Mouse (Mus musculus): Measurements from ENCODE around the gene Gpr108. TPM values are rescaled to one million over a fixed set of nuclear protein-coding genes. Genes with fewer than 3 reads are reported as not detected.

Gpr108 gene
- polyA plus RNA-seq, 1 experiment from 2014 or later: 13.7 TPM

GRCm38 (mm10) chr17:57243650-57244370 lies 4.4 kb downstream of the Gpr108 start:
- whole genome bisulfite sequencing (ENCODE audit: insufficient replicate concordance): 65% methylated on average over 10 of the region's 10 CpGs

GRCm38 (mm10) chr17:57237181-57237580 lies 11.1 kb downstream of the Gpr108 start:
- no peak for DNase-seq
- 83% methylated on average over 9 of the region's 9 CpGs for WGBS (ENCODE audit: insufficient replicate concordance)
- H3K27ac ChIP-seq: no peak overlapping the region

More at GRCm38 (mm10) chr17:57243650-57244370, 4.4 kb downstream of the Gpr108 start:
- peaks cover 27% of the 10 kb centered on the region for H3K4me1 ChIP-seq (replicated peaks)
- peaks cover 24% of the 10 kb centered on the region for H3K36me3 ChIP-seq
- DNase-seq: no peak
- no peak overlapping the region for H3K4me2 ChIP-seq
- no peak overlapping the region for H3K4me3 ChIP-seq (replicated peaks)
- H3K9ac ChIP-seq: no peak overlapping the region
- H3K27me3 ChIP-seq: no peaks in the 10 kb centered on the region
- H3K9me3 ChIP-seq (replicated peaks): no peaks in the 10 kb centered on the region
- ATAC-seq (ENCODE audit: low read depth): no peak
- H3K27ac ChIP-seq: no peak overlapping the region

GRCm38 (mm10) chr17:57235803-57236202 lies 12.4 kb downstream of the Gpr108 start:
- no peaks in the 10 kb centered on the region for H3K9me3 ChIP-seq (replicated peaks)
- peaks cover 41% of the 10 kb centered on the region for H3K36me3 ChIP-seq
- H3K4me2 ChIP-seq: peak overlapping the region; percentile 54
- DNase-seq (no peak), ATAC-seq (ENCODE audit: low read depth) (0 out of 2 replicates have a peak, but pooled peaks have one; percentile 7)
- no peak overlapping the region for H3K9ac ChIP-seq
- no peaks in the 10 kb centered on the region for H3K27me3 ChIP-seq
- WGBS (ENCODE audit: insufficient replicate concordance): 70% methylated on average over 5 of the region's 5 CpGs
- 0 out of 2 replicates have a peak overlapping the region, but pooled peaks have one; percentile 1 for H3K4me3 ChIP-seq (replicated peaks)
- H3K27ac ChIP-seq: no peak overlapping the region
- H3K4me1 ChIP-seq (replicated peaks): peaks cover 13% of the 10 kb centered on the region

More at GRCm38 (mm10) chr17:57237181-57237580, 11.1 kb downstream of the Gpr108 start:
- no peak for ATAC-seq (ENCODE audit: low read depth)
- Histone ChIP-seq H3K36me3 (peaks cover 47% of the 10 kb centered on the region), H3K4me1 (replicated peaks) (peaks cover 3% of the 10 kb centered on the region), H3K9ac (no peak overlapping the region), H3K4me3 (replicated peaks) (no peak overlapping the region), H3K27me3 (no peaks in the 10 kb centered on the region), H3K9me3 (replicated peaks) (no peaks in the 10 kb centered on the region), H3K4me2 (no peak overlapping the region)

GRCm38 (mm10) chr17:57234254-57234928 lies 13.9 kb downstream of the Gpr108 start:
- ATAC-seq (ENCODE audit: low read depth) (peak; percentile 39), DNase-seq (no peak)
- H3K27ac ChIP-seq: peak overlapping the region; percentile 74
- peak overlapping the region; percentile 54 for H3K4me2 ChIP-seq
- WGBS (ENCODE audit: insufficient replicate concordance): 74% methylated on average over 12 of the region's 12 CpGs
- H3K4me1 ChIP-seq (replicated peaks): peaks cover 26% of the 10 kb centered on the region
- no peaks in the 10 kb centered on the region for H3K9me3 ChIP-seq (replicated peaks)
- peak overlapping the region; percentile 55 for H3K9ac ChIP-seq
- peaks cover 41% of the 10 kb centered on the region for H3K36me3 ChIP-seq
- peak overlapping the region; percentile 47 for H3K4me3 ChIP-seq (replicated peaks)
- H3K27me3 ChIP-seq: no peaks in the 10 kb centered on the region

GRCm38 (mm10) chr17:57233038-57233437 lies 15.2 kb downstream of the Gpr108 start:
- no peaks in the 10 kb centered on the region for H3K9me3 ChIP-seq (replicated peaks)
- ATAC-seq (ENCODE audit: low read depth) (peak; percentile 70), DNase-seq (no peak)
- H3K36me3 ChIP-seq: peaks cover 36% of the 10 kb centered on the region
- H3K27me3 ChIP-seq: no peaks in the 10 kb centered on the region
- H3K4me3 ChIP-seq (replicated peaks): peak overlapping the region; percentile 47
- H3K27ac ChIP-seq: 0 out of 2 replicates have a peak overlapping the region, but pooled peaks have one; percentile 74
- H3K4me2 ChIP-seq: peak overlapping the region; percentile 34
- H3K4me1 ChIP-seq (replicated peaks): peaks cover 36% of the 10 kb centered on the region
- 36% methylated on average over 7 of the region's 7 CpGs for WGBS (ENCODE audit: insufficient replicate concordance)
- no peak overlapping the region for H3K9ac ChIP-seq

- Histone ChIP-seq H3K4me1 (replicated peaks) (peaks cover 36% of the 10 kb centered on the region), H3K36me3 (peaks cover 28% of the 10 kb centered on the region), H3K27me3 (no peaks in the 10 kb centered on the region), H3K27ac (peak overlapping the region; percentile 65), H3K9ac (peak overlapping the region; percentile 3; the same call in 1 of the 2 replicates), H3K9me3 (replicated peaks) (no peaks in the 10 kb centered on the region), H3K4me3 (replicated peaks) (no peak overlapping the region), H3K4me2 (peak overlapping the region; percentile 34; the same call in 1 of the 2 replicates)
- DNase-seq (no peak), ATAC-seq (ENCODE audit: low read depth) (no peak)
- WGBS (ENCODE audit: insufficient replicate concordance): 73% methylated on average over 1 of the region's 1 CpGs
These were observed 16.0 kb downstream of the Gpr108 start for GRCm38 (mm10) chr17:57232200-57232599.

- Histone ChIP-seq H3K27me3 (no peaks in the 10 kb centered on the region), H3K36me3 (peaks cover 19% of the 10 kb centered on the region), H3K4me3 (replicated peaks) (no peak overlapping the region), H3K27ac (peak overlapping the region; percentile 43), H3K4me1 (replicated peaks) (peaks cover 38% of the 10 kb centered on the region), H3K4me2 (no peak overlapping the region), H3K9ac (no peak overlapping the region), H3K9me3 (replicated peaks) (no peaks in the 10 kb centered on the region)
- DNase-seq (no peak), ATAC-seq (ENCODE audit: low read depth) (no peak)
These were observed 16.9 kb downstream of the Gpr108 start for GRCm38 (mm10) chr17:57231321-57231771.

- H3K27ac ChIP-seq: peak overlapping the region; percentile 26; the same call in 1 of the 2 replicates
- ATAC-seq (ENCODE audit: low read depth): no peak
These were observed 17.5 kb downstream of the Gpr108 start for GRCm38 (mm10) chr17:57230728-57231125.

GRCm38 (mm10) chr17:57229851-57230727 lies 18.2 kb downstream of the Gpr108 start:
- Histone ChIP-seq H3K9me3 (replicated peaks) (no peaks in the 10 kb centered on the region), H3K36me3 (peaks cover 9% of the 10 kb centered on the region), H3K27me3 (no peaks in the 10 kb centered on the region), H3K4me2 (no peak overlapping the region), H3K4me3 (replicated peaks) (no peak overlapping the region), H3K4me1 (replicated peaks) (peaks cover 40% of the 10 kb centered on the region), H3K27ac (peak overlapping the region; percentile 26), H3K9ac (no peak overlapping the region)
- 48% methylated on average over 15 of the region's 15 CpGs for WGBS (ENCODE audit: insufficient replicate concordance)
- DNase-seq: no peak
- no peak for ATAC-seq (ENCODE audit: low read depth)

More at GRCm38 (mm10) chr17:57230728-57231125, 17.5 kb downstream of the Gpr108 start:
- H3K4me1 ChIP-seq (replicated peaks): peaks cover 40% of the 10 kb centered on the region
- H3K9me3 ChIP-seq (replicated peaks): no peaks in the 10 kb centered on the region
- peaks cover 13% of the 10 kb centered on the region for H3K36me3 ChIP-seq
- 29% methylated on average over 5 of the region's 6 CpGs for WGBS (ENCODE audit: insufficient replicate concordance)
- no peak overlapping the region for H3K4me2 ChIP-seq
- no peak for DNase-seq
- H3K4me3 ChIP-seq (replicated peaks): no peak overlapping the region
- no peaks in the 10 kb centered on the region for H3K27me3 ChIP-seq
- no peak overlapping the region for H3K9ac ChIP-seq

GRCm38 (mm10) chr17:57228873-57229272 lies 19.4 kb downstream of the Gpr108 start:
- H3K4me1 ChIP-seq (replicated peaks): peaks cover 43% of the 10 kb centered on the region
- no peak overlapping the region for H3K9ac ChIP-seq
- WGBS (ENCODE audit: insufficient replicate concordance): 58% methylated on average over 3 of the region's 3 CpGs
- ATAC-seq (ENCODE audit: low read depth) (no peak), DNase-seq (no peak)
- no peak overlapping the region for H3K4me2 ChIP-seq
- no peaks in the 10 kb centered on the region for H3K9me3 ChIP-seq (replicated peaks)
- H3K4me3 ChIP-seq (replicated peaks): no peak overlapping the region
- peaks cover under 1% of the 10 kb centered on the region; the same call in 1 of the 2 replicates for H3K36me3 ChIP-seq
- H3K27ac ChIP-seq: peak overlapping the region; percentile 59; the same call in 1 of the 2 replicates
- H3K27me3 ChIP-seq: peaks cover 10% of the 10 kb centered on the region; the same call in 1 of the 2 replicates

All from liver, embryonic 13.5 days (tissue).